Mouse (Mus musculus): ENCODE data around the gene Cdr2l. TPM values are rescaled to one million over a fixed set of nuclear protein-coding genes. Genes with fewer than 3 reads are reported as not detected.

Gene Cdr2l
- total RNA-seq (2021), result 10 to 100 TPM; 18.4 to 19.1 TPM
- long read RNA-seq, transcript Cdr2l-201 (5 exons, 3,700 nt), result major isoform, 7 of 18 reads
- long read RNA-seq, partial matches to known transcripts, result 1 of 18 reads
- long read RNA-seq, other reads (novel, unspliced or antisense), result 10 of 18 reads

DNA sequence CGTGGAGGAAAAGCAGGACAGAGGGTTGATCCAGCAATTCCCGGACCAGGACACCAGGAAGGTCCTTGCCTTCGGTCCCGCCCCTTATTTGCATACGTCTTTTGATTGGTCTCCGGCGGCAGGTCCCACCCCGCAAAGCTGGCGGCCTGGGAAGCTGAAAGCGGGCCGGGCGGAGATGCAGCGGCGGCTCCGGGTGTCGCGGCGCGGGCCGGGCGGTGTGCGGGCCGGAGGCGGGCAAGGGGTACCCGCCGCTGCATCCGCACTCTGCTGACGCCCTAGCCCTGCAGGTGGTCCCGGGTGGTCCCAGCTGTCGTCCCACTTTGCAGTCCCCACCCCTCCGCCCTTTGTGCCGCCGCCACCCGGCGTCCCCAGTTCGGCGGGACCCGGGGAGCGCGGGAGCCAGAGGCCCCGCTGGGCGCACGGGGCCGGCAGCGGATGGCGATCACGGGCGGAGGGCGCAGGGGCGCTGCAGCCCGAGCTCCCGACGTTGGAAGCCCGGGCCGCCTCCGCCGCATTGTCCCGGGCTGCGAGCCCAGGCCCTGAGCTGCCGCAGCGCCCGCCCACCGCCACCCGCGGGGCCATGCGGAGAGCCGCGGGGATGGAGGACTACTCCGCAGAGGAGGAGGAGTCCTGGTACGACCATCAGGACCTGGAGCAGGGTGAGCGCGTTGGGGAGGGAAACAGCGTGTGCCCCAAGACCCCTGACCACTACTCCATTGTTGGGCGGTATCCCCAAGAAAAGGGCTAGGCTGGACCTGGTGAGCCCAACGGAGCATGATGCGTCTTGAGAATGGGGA is at the start of gene Cdr2l:
Gene Cdr2l (plus strand): TSS at position 174 of the 797 bp plus-strand sequence.
- peak; percentile 84 to 90 for DNase-seq (ENCODE audit: low spot score in 2 of 2)

DNA sequence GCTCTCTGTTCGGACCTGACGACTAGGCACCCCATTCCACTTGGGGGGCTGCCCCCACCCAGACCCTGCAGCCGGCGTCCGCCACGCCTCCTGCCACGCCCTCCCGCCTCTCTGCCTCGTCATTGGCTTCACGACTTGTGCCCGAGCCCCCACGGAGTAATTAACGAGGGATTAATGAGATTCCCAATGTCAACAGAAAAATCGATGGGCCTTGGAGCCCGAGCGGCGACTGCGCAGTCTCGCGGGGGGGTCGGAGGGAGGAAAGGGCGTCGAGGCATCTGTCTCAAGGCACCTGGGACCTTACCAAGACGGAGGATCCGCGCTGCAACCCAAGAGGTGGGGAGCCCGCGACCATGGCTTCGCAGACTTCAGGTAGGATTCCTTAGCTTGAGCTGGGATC is 47.2 kb upstream of the Cdr2l start, which contains the start of gene Otop3:
Gene Otop3 (plus strand): TSS at position 201 of the 400 bp plus-strand sequence.
- no peak for DNase-seq (ENCODE audit: low spot score in 2 of 2)

GRCm38 (mm10) chr11:115335223-115335622 is 46.5 kb upstream of the Cdr2l start:
- no peak for DNase-seq (ENCODE audit: low spot score in 2 of 2)

- no peak for DNase-seq (ENCODE audit: low spot score in 2 of 2)
These were observed 45.6 kb upstream of the Cdr2l start for GRCm38 (mm10) chr11:115336115-115336514.

DNA sequence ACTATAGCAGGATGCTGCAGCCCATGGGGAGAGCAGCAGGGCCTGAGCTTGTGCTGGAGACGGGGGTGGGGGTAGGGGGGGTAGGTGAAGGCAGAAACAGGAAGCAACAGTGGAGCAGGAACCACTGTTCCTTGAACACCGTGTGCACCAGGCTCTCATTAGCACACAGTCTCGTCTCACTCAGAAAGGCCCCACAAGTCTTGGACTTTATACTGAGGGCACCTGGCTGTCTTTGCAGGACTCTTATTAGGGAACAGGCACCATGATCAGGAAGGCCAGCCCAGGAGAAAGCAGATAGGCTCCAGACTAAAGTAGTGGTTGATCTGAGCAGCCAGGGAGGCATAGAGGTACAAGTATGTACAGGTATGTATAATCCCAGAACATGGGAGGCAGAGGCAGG is 44.4 kb upstream of the Cdr2l start:
- DNase-seq (ENCODE audit: low spot score in 2 of 2), result no peak

GRCm38 (mm10) chr11:115337826-115338225 is 43.9 kb upstream of the Cdr2l start:
- no peak for DNase-seq (ENCODE audit: low spot score in 2 of 2)

GRCm38 (mm10) chr11:115341246-115341645 is 40.5 kb upstream of the Cdr2l start:
- no peak for DNase-seq (ENCODE audit: low spot score in 2 of 2)

DNA sequence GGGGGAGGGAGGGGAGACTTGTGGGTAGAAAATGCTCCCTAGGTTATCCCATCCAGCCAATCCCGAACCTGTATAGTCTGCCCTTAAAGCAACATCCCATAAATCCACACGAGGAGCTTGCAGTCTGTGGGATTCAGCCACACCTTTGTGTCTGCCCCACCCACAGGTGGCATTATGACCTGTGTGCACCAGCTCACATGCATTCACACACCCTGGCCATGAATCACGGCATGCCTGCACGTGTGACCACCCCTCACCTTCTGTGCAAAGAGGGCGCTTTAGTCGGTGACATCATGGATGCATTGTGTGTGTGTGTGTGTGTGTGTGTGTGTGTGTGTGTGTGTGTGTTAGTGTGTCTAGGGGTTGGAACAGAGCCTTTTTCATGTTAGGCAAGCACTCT is 39.9 kb upstream of the Cdr2l start:
- DNase-seq (ENCODE audit: low spot score in 2 of 2), result no peak

DNA sequence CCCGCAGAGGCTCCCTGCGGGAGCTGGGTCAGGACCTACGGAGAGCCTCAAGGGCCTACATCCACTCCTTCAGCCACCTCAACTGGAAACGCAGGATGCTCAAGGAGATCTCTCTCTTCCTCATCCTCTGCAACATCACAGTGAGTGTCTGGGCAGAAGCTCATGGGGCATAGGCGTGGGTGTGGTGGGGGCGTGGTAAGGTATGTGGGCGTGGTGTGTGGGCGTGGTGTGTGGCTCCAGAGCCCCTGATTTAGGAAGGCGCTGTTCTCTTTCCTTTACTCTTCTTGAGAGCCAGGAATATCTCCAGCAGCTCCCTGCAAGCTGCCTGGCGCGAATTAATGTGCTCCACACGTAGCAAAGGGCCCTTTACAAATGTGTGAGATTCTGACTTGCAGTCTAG is 36.7 kb upstream of the Cdr2l start:
- no peak for DNase-seq (ENCODE audit: low spot score in 2 of 2)

GRCm38 (mm10) chr11:115345515-115345914 is 36.2 kb upstream of the Cdr2l start:
- DNase-seq (ENCODE audit: low spot score in 2 of 2), result no peak

DNA sequence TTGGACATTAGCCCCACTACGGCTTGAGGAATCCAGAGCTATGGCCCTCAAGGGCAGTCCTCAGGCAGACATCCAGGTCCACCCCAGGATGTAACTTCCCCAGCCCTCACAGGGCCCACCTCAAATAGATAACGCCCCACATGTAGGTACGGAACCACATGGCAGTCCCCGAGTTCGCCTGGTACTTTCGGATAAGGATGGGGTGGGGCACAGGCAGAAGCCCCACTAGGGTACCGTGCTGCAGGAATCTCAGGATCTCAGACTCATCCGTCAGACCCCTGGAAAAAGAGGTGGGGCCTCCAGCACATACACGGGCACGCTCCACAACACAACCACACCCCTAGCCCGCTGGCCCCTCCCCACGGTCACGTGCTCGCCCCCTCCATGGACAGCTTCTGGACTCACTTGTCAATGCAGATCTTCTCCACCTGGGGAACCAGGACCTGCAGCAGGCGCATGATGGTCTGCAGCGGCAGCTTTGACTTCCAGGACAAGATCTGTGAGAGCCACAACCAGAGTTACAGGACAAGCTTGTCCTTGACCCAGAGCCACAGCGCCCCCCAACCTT is 33.0 kb upstream of the Cdr2l start:
- DNase-seq (ENCODE audit: low spot score in 2 of 2), result no peak

GRCm38 (mm10) chr11:115349976-115350375 is 31.7 kb upstream of the Cdr2l start:
- DNase-seq (ENCODE audit: low spot score in 2 of 2), result no peak

GRCm38 (mm10) chr11:115353375-115353774 is 28.3 kb upstream of the Cdr2l start:
- DNase-seq (ENCODE audit: low spot score in 2 of 2), result no peak

DNA sequence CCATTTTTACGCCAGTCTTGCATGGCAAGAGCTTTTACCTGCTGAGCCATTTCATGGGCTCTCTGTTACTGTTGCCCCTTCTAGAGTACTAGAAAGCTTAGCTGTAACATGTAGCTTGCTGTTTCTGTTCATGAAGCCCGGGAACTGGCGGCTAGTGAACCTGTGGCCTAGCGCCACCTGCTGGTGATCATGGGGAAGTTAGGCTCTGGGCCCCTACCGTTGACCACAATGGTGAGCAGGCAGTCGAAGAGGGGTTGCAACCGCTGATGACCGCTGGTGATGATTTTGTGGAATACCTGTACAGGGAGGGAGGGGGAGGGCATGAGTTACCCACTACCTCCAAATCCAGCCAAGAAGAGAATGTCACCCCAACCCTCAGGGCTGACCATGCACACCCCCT is 27.5 kb upstream of the Cdr2l start:
- DNase-seq (ENCODE audit: low spot score in 2 of 2), result peak; percentile 72 to 82

GRCm38 (mm10) chr11:115358468-115358867 is 23.2 kb upstream of the Cdr2l start:
- peak; percentile 73 to 79 for DNase-seq (ENCODE audit: low spot score in 2 of 2)

DNA sequence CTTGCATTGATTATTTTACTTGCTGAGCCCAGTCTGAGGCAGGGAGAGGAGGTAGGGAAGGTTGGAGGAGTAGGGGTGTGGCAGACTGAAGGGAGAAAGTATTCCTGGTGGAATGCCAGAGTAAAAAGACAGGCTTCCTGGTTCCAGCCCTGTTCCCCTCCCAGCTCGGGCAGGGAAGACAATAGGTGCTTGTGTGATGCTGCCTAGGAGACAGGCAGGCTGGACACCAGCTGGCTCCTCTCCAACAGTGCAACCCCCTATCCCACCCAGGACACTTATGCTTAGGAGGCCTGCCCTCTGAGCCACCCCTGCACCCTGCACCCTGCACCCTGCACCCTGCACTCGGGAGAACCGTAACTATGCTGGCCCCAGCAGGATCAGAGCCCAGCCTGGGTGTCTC is 22.4 kb upstream of the Cdr2l start:
- DNase-seq (ENCODE audit: low spot score in 2 of 2), result peak in 1 of 2 experiments; percentile 23

DNA sequence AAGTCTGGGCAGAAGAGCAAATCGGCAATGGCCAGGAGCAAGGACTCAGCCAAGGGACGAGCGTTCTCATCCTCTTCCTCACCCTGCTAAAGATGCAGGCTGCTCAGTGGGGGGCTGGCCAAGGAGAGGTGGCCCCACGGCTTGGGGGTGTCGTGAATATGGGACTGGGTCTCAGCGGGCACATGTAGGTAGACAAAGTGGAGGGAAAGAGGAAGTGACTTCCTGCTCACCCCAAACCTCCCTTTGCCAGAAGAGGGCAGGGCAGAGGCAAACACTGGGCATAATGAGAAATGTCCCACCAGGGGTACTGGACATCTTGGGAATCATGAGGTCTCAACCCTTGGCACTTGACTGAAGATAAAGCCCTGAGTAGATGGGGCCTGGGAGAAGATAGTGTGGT is 22.0 kb upstream of the Cdr2l start:
- DNase-seq (ENCODE audit: low spot score in 2 of 2), result no peak

- DNase-seq (ENCODE audit: low spot score in 2 of 2), result no peak
These were observed 17.6 kb upstream of the Cdr2l start for GRCm38 (mm10) chr11:115364136-115364535.

DNA sequence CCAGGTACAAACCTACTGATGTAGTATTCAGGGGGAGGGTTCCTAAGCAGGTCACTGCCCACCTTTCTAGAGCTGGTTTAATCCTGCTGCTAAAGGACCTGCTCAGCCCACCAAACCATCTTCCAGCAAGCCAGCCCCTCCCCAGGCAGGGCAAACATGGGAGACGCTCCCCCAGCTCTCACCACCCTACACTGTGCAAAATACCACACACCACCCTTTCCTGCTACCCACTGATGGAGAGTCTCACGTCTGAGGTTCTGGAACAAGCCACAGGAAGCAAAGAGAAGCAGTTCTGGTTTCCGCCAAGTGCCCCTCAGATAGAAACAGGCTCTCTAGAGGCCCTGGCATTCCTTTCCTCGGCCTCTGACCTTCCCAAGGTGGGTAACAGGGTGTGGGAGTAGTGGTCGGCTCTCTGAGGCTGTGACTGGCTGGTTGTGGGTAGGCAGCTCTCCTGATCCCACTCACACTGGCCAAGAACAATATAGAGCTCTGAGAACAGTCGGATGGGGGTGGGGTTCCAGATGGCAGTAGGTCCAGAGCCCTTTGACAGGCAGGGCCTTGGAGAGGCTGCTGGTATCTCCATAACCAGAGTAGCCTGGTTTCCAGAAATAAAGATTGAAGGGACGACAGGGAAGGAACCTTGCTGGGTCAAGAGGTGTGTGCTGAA is 15.5 kb upstream of the Cdr2l start:
- no peak for DNase-seq (ENCODE audit: low spot score in 2 of 2)

DNA sequence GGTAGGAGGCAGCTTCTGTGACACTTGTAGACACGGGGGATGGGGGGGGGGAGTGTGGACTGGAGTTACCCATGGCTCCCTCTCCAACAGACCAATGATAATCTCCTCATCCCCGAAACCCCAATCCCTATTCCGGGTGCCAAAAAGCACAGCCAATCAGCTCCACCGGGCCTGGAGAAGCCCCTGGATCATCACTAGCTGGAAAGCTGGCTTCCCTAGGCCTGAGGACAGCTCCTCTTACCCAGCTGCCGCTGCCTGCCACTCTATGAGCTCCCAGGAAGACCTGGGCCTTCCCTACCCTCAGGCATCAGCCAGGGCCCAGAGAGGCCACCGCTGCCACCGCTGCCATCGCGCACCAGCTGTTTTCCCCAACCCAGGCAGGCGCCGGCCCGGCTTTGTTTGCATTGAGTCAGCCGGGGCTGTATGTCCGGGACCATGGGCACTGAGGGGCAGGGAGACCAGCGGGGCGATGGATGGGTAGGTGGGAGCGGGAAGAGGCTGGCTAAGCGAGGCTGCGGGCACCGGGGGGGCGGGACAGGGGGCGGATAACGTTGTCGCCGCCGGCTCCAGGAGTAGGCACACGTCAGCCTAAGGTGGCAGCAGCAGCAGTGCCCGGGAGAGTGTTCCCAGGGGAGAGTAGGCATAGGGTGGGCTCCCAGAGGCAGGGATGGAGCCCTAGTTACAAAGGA is 14.9 kb upstream of the Cdr2l start:
- DNase-seq (ENCODE audit: low spot score in 2 of 2), result peak; percentile 60 to 67

DNA sequence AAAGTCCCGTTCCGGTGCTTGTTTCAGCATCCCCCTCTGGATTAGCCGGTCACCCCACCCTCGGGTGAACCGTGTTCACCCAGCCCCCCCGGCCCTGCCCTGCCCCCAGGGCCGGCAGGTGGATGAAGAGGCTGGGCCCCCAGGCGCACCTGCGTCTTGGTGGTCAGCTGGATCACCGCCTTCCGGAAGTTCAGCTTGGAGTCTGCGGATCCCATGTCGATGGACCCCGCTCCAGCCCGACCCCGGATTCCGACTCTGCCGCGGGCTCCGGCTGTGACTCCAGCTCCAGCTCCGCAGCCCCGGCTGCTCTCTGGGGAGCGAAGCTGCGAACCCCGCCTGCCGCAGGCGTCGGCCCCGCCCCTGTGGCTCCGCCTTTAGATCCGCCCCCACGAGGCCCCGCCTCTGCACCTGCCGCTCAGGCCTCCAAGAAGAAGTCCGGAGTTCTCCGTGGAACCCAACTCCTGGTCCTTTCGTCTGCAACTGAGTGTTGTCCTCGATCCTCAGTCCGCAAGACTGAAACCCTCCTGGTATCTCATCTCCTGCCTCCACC is 14.2 kb upstream of the Cdr2l start, which contains the start of gene Hid1:
Gene Hid1 (minus strand): TSS at position 362 of the 550 bp plus-strand sequence.
- peak; percentile 81 to 85 for DNase-seq (ENCODE audit: low spot score in 2 of 2)

Measured in layer of hippocampus, postnatal 10 days (tissue).